Mouse (Mus musculus): ENCODE data around the gene Fbxo3. TPM values are rescaled to one million over a fixed set of nuclear protein-coding genes. Genes with fewer than 3 reads are reported as not detected.
"Not testable (repeated sequence)": the region's sequence is repeated elsewhere in the genome, so short reads cannot be mapped to it uniquely, and the experiment has no call there.

Fbxo3 gene
- total RNA-seq, 2 experiments from 2014 or later = 61.5 to 74.2 TPM

DNA sequence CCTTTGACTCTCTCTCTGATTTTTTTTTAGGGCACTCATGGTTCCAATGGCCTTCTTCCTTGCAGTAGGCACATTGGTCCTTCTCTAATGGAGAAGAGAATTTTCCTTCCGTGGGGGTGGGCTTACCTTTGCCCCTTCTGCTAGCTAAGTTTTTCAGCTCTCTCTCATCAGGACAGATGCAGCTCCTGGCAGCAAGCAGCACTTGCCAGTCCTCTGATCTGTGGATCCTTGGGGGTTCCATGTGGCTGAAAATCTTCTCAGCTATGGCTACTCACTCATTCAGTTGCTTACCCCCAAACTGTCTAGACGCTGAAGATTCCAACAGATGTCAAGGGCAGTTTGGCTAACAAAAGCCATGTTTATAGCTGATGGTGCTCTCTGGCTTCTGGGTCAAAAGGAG lies 65.8 kb downstream of the Fbxo3 start:
- ATAC-seq (replicated peaks; ENCODE audit: poor library complexity) = no peak

DNA sequence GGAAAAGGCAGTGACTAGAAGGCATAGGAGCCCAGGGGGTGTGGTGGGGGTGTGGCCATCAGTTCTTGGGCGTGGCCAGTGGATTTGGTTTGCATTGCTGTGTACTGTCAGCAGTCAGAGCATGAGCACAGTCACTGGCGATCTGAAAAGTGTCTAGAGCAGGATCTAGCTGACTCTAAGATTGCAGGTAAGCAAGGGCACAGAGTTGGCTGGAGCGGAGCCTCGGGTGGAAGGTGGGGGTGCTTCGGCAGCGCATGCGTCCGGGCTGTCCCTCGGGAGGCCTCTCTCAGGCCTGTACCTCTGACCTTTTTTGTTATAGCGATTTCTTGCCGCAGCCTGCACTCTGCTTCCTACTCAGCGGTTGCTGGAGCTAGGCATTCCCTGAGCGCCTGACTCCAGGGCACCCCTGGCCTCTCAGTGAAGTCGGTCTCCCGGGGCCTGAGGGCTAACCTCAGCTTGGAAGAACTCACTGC lies 68.3 kb downstream of the Fbxo3 start, which contains the start of gene Cd59a:
TSS of gene Cd59a (plus strand) at position 61 of the 473 bp plus-strand sequence.
- ATAC-seq (replicated peaks; ENCODE audit: poor library complexity) = peak; percentile 79

DNA sequence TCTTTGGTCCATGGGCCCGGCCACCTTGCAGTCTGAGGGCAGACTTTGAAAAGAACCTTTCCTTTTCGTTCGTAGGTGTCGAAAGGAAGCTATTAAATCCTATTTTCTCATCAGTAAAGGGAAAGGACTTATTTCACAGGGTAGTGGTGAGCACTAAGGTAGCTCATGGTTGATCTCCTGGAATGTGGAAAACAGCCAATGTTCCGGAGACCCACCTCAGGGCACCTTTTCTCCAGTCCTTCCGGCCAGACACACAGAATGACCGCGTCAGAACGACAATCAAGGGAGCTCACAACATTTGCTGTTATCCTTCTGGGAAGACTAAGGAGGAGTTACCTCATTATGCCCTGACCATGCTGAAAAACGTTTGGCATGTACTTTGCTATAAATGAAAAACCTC lies 68.7 kb downstream of the Fbxo3 start:
- no peak for ATAC-seq (replicated peaks; ENCODE audit: poor library complexity)

DNA sequence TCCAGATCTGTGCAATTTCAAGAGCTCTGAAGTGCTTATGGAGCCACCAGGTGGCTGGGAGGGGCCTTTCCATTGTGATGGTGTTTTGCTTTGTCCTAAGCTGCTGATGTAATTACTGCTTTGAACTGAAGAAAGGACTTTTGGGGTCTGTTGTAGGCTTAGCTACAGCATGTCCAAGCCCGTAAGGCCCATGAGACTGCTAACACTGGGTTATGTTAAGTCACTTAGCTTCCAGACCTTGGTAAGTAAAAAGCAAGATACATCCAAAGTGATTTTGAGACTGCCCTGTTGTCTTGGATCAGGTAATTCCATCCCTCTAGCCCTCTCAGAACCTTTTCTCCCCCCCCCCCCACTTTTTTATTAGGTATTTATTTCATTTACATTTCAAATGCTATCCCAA lies 69.3 kb downstream of the Fbxo3 start:
- not testable (repeated sequence) for ATAC-seq (replicated peaks; ENCODE audit: poor library complexity)

DNA sequence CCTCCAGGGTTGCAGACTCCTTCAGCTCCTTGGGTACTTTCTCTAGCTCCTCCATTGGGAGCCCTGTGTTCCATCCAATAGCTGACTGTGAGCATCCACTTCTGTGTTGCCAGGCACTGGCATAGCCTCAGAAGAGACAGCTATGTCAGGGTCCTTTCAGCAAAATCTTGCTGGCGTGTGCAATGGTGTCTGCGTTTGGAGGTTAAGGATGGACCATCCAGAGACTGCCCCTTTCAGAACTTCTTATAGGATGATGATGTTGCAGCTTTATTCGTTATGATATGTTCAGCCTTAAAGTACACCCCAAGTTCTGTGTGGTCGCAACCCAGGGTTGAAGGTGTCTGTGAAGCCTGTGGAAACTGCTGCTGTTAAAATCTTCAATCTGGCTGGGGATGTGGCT lies 69.9 kb downstream of the Fbxo3 start:
- ATAC-seq (replicated peaks; ENCODE audit: poor library complexity) = not testable (repeated sequence)

DNA sequence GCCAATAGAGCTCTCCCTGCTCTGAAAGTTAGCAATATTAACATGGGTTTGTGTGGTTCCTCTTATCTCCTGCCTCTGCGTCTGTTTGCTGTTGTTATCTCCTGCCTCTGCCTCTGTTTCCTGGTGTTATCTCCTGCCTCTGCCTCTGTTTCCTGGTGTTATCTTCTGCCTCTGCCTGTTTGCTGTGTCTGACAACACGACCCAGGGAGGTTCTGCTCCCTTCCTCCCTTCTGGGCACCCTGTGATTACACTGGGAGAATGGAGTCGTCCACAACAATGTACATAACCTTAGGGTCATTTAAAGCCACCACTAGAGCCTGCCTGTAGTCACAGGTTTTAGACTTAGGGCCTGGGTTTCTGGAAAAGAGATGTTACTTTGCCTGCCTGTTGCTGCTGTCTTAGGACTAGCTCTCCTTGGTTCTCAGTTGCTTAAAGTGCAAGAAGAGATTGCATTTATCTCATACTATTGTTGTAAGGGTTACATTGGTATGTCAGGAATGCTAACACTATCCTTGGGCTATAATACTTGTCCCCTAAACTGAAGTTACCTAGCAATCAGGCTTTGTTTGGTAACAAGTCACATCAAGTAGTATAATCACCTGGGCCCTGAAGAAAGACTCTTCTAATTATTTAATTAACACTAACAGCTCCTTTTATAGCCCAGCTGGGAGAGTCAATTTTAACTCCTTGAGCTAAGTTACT lies 71.2 kb downstream of the Fbxo3 start:
- ATAC-seq (replicated peaks; ENCODE audit: poor library complexity) = peak; percentile 88

DNA sequence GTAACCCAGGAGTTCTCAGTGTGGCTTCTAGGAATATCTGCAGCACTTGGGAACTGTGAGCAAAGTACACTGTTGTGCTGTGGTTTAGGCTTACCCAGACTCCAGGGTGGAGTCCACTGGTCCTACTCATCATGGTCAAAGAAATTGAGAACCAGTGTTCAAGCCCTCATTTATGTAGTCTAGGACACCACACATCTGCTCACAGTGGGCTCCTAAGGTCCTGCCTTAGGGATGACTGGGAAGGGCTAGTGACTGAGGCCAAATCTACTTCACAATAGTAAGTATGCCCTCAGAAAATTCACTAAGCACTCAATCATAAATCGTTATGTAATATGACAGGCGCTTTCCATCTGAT lies 71.7 kb downstream of the Fbxo3 start:
- no peak for ATAC-seq (replicated peaks; ENCODE audit: poor library complexity)

DNA sequence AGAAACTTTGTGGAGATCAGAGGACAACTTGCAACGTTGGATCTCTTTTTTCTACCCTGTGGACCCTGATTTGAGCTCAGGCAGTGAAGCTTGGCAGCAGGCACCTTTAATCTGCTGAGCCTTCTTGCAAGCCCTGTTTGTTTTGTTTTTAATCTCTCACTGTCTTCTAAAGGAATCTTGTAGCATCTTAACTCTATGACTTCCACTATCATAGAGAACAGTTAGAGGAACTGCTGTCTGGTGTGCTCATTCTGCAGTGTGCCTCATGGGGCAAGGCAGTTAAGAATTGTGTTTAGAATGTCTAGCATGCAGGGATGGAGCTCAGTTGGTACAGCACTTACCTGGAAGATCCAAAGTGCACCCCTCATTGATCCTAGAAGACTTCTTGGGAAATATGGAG lies 72.4 kb downstream of the Fbxo3 start:
- ATAC-seq (replicated peaks; ENCODE audit: poor library complexity) = 0 out of 2 replicates have a peak, but pooled peaks have one; percentile 9

DNA sequence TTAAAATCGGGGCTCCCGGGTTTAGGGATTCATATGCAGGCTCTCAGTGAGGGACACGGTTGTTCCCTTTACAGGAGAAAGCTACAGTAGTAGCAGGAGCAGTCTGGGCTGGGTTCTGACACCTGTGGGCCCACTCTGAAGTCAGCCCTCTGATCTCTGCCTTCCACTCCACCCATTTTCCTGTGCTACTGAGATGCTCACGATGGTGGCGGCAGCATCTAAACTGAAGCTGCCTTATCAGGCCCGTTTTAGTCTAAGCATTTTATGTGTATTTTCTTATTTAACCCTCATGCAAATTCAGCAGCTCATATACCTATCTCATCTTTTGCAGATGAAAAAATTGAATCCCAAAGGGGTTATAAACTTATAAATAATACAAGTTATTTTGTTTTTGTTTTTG lies 77.3 kb downstream of the Fbxo3 start:
- ATAC-seq (replicated peaks; ENCODE audit: poor library complexity) = no peak

DNA sequence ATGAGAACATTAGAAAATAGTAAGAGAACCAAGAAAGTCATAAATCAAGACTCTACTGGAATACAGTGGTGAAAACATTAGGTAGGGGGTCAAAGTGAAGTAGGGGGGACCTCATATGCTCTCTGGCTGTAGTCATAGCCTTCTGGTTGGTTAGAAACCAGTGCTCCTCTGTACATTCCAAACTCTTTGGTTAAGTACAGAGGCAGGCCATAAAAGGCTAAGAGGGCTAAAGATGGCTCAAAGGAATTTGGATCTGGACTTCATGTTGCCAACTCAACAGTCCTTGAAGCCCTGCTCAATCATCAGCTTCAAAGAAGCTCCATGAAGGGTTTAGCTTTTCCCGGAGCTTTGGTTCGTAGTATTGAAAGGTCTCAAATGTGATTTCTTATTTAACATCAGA lies 81.5 kb downstream of the Fbxo3 start:
- ATAC-seq (replicated peaks; ENCODE audit: poor library complexity) = not testable (repeated sequence)

DNA sequence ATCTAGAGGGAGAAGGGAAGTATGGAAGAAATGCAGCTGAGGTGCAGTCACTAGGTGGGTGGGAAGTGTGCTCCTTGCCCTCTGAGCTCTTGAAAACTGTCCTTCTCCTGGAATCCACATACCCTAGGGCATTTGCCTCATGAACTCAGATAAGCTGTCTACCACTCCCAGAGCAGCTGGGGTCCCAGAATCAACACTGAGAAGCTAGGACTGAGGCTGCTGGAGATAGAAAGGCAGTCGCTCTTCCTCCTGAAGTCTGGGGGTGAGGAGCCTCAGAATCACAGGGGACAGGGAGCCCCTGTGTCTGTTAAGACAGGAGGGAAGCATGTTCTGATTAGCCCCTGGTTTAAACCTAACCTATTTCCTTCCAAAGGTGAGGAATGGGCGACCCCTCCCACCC lies 82.0 kb downstream of the Fbxo3 start:
- no peak for ATAC-seq (replicated peaks; ENCODE audit: poor library complexity)

DNA sequence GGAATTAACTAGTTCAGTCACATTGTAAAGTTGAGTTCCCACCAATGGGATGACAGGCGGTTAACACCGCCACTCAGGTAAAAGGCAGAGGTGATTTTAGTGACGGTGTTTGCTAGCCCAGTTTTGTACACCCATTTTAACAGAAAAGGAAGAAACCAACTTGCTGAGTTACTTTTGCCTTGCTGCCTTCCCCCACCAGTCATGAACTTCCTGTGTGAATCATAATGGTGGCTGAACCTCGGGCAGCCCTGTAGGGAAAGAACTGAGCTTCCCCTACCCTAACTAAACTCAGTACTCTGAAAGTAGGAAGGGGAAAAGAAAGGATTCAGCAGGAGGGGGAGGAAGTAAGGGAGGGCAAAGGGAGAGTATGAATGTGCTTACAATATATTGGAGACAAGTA lies 82.5 kb downstream of the Fbxo3 start:
- ATAC-seq (replicated peaks; ENCODE audit: poor library complexity) = no peak

DNA sequence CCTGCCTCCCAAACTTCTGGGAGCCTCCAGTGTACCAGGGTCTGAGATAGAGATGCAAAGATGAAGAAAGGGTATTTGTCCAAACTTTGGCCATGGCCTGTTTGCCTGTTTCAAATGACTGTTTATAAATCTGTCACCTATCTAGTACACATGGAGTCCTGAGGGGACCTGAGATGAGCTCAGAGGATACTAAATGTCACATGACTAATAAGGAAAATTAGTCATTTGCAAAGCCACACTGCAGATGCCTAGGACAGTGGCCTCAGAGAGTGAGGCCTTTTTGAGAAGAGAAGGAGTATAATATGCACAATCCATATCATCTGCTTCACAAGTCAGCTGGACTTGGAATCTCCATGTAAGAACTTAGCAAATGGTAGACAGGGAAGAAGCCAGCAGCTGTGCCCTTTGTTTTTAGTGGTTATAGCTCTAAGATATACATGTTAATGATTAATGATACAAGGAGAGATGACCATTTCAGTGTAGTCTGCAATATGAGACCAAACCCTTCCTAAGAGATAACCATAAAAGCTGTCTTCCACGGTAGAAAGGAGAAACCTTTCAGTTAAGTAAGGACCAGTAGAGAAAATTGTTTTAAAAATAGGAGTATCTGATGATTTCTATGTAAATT lies 83.8 kb downstream of the Fbxo3 start:
- ATAC-seq (replicated peaks; ENCODE audit: poor library complexity) = not testable (repeated sequence)

Other genes with a start within 250 kb of the Fbxo3 start
- gene Caprin1, start 230.1 kb upstream of the Fbxo3 start, total RNA-seq (2015) = 402 and 462 TPM in 2 replicates
- gene Caprin1, start 230.1 kb upstream of the Fbxo3 start, total RNA-seq (2017) = 443 and 535 TPM in 2 replicates
- gene Lmo2, start 69.7 kb upstream of the Fbxo3 start, total RNA-seq (2015) = 427 and 476 TPM in 2 replicates
- gene Lmo2, start 69.7 kb upstream of the Fbxo3 start, total RNA-seq (2017) = 226 and 286 TPM in 2 replicates
- gene 4931422A03Rik, start 640 bp downstream of the Fbxo3 start, total RNA-seq (2015) = 1.0 and 2.2 TPM in 2 replicates
- 0.17 TPM in 1 of 2 replicates, not detected in the other for gene 4931422A03Rik, start 640 bp downstream of the Fbxo3 start, total RNA-seq (2017)
- not detected in 2 replicates for gene Gm10912, start 38.1 kb downstream of the Fbxo3 start, total RNA-seq (2015)
- gene Gm10912, start 38.1 kb downstream of the Fbxo3 start, total RNA-seq (2017) = 0.04 and 0.24 TPM in 2 replicates
- gene Gm10799, start 40.8 kb downstream of the Fbxo3 start, total RNA-seq (2015) = not detected in 2 replicates
- not detected in 2 replicates for gene Gm10799, start 40.8 kb downstream of the Fbxo3 start, total RNA-seq (2017)
- gene Cd59b, start 42.1 kb downstream of the Fbxo3 start, total RNA-seq (2015) = 1.1 and 2.2 TPM in 2 replicates
- 0.62 and 4.1 TPM in 2 replicates for gene Cd59b, start 42.1 kb downstream of the Fbxo3 start, total RNA-seq (2017)
- 4.0 and 7.8 TPM in 2 replicates for gene Cd59a, start 68.1 kb downstream of the Fbxo3 start, total RNA-seq (2015)
- gene Cd59a, start 68.1 kb downstream of the Fbxo3 start, total RNA-seq (2017) = 1.8 and 4.9 TPM in 2 replicates
- not detected in 2 replicates for gene A930018P22Rik, start 95.0 kb downstream of the Fbxo3 start, total RNA-seq (2015)
- not detected in 2 replicates for gene A930018P22Rik, start 95.0 kb downstream of the Fbxo3 start, total RNA-seq (2017)